Mouse (Mus musculus): ENCODE data around the gene Nol6. TPM values are rescaled to one million over a fixed set of nuclear protein-coding genes. Genes with fewer than 3 reads are reported as not detected.

Gene Nol6
- polyA plus RNA-seq, 1 experiment, result 26.3 TPM

DNA sequence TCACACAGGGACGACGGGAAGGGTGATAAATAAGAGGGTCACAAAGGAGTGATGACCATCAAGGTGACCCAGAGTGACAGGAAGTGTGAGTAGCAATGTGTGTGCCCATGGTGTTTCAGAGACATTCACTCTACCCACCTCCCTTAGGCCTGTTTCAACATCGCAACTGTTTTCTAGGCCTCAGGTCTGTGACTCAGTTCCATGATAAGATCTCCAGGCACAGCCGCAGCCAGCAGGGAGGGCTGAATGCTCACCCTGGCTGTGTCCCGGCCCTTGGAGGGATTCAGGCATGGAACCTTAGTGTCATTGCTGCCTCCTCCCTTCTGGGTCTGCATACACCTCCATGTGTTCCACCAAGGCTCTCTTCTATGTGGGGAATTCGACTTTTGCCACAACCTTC is 45.5 kb downstream of the Nol6 start:
- Histone ChIP-seq H3K36me3 (ENCODE audit: control insufficient read depth, insufficient read depth) (no peaks in the 10 kb centered on the region), H3K4me2 (ENCODE audit: low read depth) (no peak overlapping the region), H3K4me3 (no peak overlapping the region), H3K27me3 (ENCODE audit: control insufficient read depth, insufficient read depth, insufficient read length) (no peaks in the 10 kb centered on the region), H3ac (ENCODE audit: control insufficient read depth, insufficient read length) (no peak overlapping the region), H3K79me2 (ENCODE audit: control insufficient read depth, insufficient read depth) (no peaks in the 10 kb centered on the region)
- TF ChIP-seq SRF (IDR thresholded peaks at IDR 0.05; ENCODE audit: control insufficient read depth, insufficient read length, low read depth) (no peak), POLR2AphosphoS2 (IDR thresholded peaks at IDR 0.05; ENCODE audit: insufficient read length, low read depth) (no peak), REST (IDR thresholded peaks at IDR 0.05; ENCODE audit: insufficient read depth, insufficient read length) (no peak), E2F4 (IDR thresholded peaks at IDR 0.05; ENCODE audit: insufficient read depth) (no peak), CEBPB (IDR thresholded peaks at IDR 0.05; ENCODE audit: insufficient read depth, poor library complexity, severe bottlenecking) (no peak), MYOD1 (IDR thresholded peaks at IDR 0.05; ENCODE audit: control insufficient read depth in 1 of 3, insufficient read length in 2 of 3, low read depth in 2 of 3) (no peak), MAX (IDR thresholded peaks at IDR 0.05; ENCODE audit: low read depth) (no peak), MYOG (IDR thresholded peaks at IDR 0.05; ENCODE audit: control insufficient read depth in 1 of 3, insufficient read depth in 1 of 3, insufficient read length in 2 of 3, low read depth in 2 of 3) (no peak), POLR2A (IDR thresholded peaks at IDR 0.05; ENCODE audit: insufficient read length, low read depth) (no peak), USF1 (IDR thresholded peaks at IDR 0.05; ENCODE audit: low read depth) (no peak)

DNA sequence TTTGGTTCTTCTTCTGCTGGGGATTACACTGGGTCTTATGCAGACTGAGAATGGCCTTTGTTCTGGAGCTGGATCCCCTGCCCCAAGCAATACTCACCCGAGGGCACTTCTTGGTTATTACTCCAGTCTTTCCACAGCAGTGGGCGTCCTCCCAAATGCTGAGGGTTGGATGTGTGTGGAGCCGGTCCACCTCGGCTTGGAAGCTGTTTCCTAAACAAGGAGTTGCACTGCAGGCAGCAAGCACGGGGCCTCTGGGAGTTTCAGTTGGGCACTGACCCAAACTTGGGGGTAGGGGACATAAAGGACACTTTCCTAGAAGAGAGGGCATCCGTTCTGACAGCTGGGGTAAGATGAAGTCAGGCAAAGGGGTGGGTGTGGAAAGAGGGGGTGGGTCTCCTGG is 49.8 kb downstream of the Nol6 start:
- no peak for TF ChIP-seq CEBPB (IDR thresholded peaks at IDR 0.05; ENCODE audit: insufficient read depth, poor library complexity, severe bottlenecking)
- TF ChIP-seq TCF3 (IDR thresholded peaks at IDR 0.05; ENCODE audit: insufficient read length, low read depth), result no peak
- no peak for TF ChIP-seq TCF12 (IDR thresholded peaks at IDR 0.05; ENCODE audit: insufficient read depth, poor library complexity, severe bottlenecking)
- no peak for TF ChIP-seq MAX (IDR thresholded peaks at IDR 0.05; ENCODE audit: low read depth)
- no peak for TF ChIP-seq USF1 (IDR thresholded peaks at IDR 0.05; ENCODE audit: low read depth)
- no peak for TF ChIP-seq POLR2A (IDR thresholded peaks at IDR 0.05; ENCODE audit: insufficient read length, low read depth)
- no peak for TF ChIP-seq MYOG (IDR thresholded peaks at IDR 0.05; ENCODE audit: control insufficient read depth in 1 of 3, insufficient read depth in 1 of 3, insufficient read length in 2 of 3, low read depth in 2 of 3)
- TF ChIP-seq SRF (IDR thresholded peaks at IDR 0.05; ENCODE audit: control insufficient read depth, insufficient read length, low read depth), result no peak
- TF ChIP-seq E2F4 (IDR thresholded peaks at IDR 0.05; ENCODE audit: insufficient read depth), result no peak
- TF ChIP-seq POLR2AphosphoS2 (IDR thresholded peaks at IDR 0.05; ENCODE audit: insufficient read length, low read depth), result no peak
- TF ChIP-seq MYOD1 (IDR thresholded peaks at IDR 0.05; ENCODE audit: control insufficient read depth in 1 of 3, insufficient read length in 2 of 3, low read depth in 2 of 3), result no peak
- TF ChIP-seq REST (IDR thresholded peaks at IDR 0.05; ENCODE audit: insufficient read depth, insufficient read length), result no peak
- no peaks in the 10 kb centered on the region for H3K79me2 ChIP-seq (ENCODE audit: control insufficient read depth, insufficient read depth)
- no peaks in the 10 kb centered on the region for H3K36me3 ChIP-seq (ENCODE audit: control insufficient read depth, insufficient read depth)
- no peak overlapping the region for H3ac ChIP-seq (ENCODE audit: control insufficient read depth, insufficient read length)
- H3K27me3 ChIP-seq (ENCODE audit: control insufficient read depth, insufficient read depth, insufficient read length), result no peaks in the 10 kb centered on the region
- no peak overlapping the region for H3K4me3 ChIP-seq
- H3K4me2 ChIP-seq (ENCODE audit: low read depth), result no peak overlapping the region

DNA sequence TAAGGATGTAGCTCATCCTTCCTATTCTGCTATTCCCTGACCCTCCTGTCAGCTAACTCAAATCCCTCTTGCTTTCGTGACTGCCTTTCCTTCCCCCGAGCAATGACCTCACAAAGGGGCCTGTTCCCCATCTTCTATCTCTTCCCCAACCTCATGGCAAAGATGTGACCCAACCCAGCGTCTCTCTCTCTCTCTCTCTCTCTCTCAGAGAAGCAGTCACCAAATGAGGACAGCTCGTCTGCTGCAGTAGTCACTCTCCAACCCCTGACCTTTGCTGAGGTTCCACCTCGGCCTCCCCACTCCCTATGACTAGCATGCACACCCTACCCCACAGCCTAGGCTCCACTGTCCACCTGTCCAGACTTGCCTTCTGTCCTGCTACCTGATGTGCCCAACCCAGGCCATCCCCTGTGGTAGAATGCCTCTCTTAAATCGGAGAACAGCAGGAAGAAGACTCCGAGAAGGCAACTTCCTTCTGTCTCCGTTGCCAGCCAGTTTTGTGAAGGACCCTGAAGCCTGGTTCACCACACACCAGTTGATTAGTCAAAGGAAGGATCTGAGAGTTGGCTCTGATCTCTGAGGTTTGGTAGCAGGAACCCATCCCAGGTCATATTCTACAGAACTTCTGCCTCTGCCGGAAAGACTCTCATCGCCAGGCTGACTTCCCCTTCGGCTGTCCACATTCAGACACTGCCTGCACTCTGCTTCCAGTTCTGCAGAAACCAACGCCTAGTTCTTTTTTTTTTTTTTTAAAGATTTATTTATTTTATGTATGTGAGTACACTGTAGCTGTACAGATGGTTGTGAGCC is 51.0 kb downstream of the Nol6 start:
- H3K36me3 ChIP-seq (ENCODE audit: control insufficient read depth, insufficient read depth), result no peaks in the 10 kb centered on the region
- no peak overlapping the region for H3ac ChIP-seq (ENCODE audit: control insufficient read depth, insufficient read length)
- H3K4me2 ChIP-seq (ENCODE audit: low read depth), result no peak overlapping the region
- TF ChIP-seq REST (IDR thresholded peaks at IDR 0.05; ENCODE audit: insufficient read depth, insufficient read length), result no peak
- no peak for TF ChIP-seq CEBPB (IDR thresholded peaks at IDR 0.05; ENCODE audit: insufficient read depth, poor library complexity, severe bottlenecking)
- TF ChIP-seq POLR2AphosphoS2 (IDR thresholded peaks at IDR 0.05; ENCODE audit: insufficient read length, low read depth), result no peak
- TF ChIP-seq E2F4 (IDR thresholded peaks at IDR 0.05; ENCODE audit: insufficient read depth), result no peak
- no peak overlapping the region for H3K4me3 ChIP-seq
- no peaks in the 10 kb centered on the region for H3K27me3 ChIP-seq (ENCODE audit: control insufficient read depth, insufficient read depth, insufficient read length)
- no peaks in the 10 kb centered on the region for H3K79me2 ChIP-seq (ENCODE audit: control insufficient read depth, insufficient read depth)

DNA sequence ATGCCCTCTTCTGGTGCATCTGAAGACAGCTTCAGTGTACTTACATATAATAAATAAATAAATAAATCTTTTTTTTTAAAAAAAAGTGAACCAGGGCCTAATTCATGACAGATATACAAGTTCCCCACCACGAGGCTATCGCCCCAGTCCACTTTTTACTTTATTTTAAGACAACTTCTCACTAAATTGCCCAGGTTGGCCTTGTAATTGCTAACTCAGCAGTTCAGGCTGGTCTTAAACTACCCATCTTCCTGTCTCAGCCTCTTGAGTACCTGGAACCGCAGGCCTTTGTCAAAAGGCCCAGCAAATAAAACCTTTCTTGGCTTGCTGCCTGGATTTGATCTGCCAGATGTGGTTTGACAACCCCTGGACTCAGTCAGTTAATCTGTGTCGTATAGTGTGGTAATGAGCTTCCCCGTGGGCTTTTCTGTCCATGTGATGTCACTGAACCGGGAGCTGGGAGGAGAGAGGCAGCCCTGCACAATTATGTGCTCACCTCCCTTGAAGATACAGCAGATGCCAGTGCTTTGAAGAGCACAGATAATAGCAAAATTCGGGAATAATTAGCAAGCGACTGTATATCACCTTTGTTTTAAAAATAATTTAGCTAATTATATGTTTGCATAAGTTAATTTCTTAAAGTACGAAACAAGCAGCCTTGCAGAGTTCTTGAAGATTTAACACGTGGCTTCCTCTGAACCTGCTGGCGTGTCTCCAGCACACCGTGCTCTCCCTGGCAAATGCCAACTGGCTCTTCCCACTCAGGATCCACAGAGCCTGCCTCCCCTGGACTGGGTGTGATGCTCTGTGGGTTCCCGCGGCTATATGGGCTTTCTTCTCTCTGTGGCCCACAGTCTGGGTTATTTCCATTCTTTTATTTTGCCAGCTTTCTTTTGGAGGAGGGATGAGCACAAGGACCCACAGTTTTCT is 52.5 kb downstream of the Nol6 start:
- no peak overlapping the region for H3ac ChIP-seq (ENCODE audit: control insufficient read depth, insufficient read length)
- no peaks in the 10 kb centered on the region for H3K27me3 ChIP-seq (ENCODE audit: control insufficient read depth, insufficient read depth, insufficient read length)
- H3K36me3 ChIP-seq (ENCODE audit: control insufficient read depth, insufficient read depth), result no peaks in the 10 kb centered on the region
- no peaks in the 10 kb centered on the region for H3K79me2 ChIP-seq (ENCODE audit: control insufficient read depth, insufficient read depth)
- no peak overlapping the region for H3K4me2 ChIP-seq (ENCODE audit: low read depth)
- H3K4me3 ChIP-seq, result no peak overlapping the region
- TF ChIP-seq TCF12 (IDR thresholded peaks at IDR 0.05; ENCODE audit: insufficient read depth, poor library complexity, severe bottlenecking) (no peak), REST (IDR thresholded peaks at IDR 0.05; ENCODE audit: insufficient read depth, insufficient read length) (no peak), MYOG (IDR thresholded peaks at IDR 0.05; ENCODE audit: control insufficient read depth in 1 of 3, insufficient read depth in 1 of 3, insufficient read length in 2 of 3, low read depth in 2 of 3) (no peak)
